Mouse (Mus musculus): Measurements from ENCODE around the gene Edaradd. TPM values are rescaled to one million over a fixed set of nuclear protein-coding genes. Genes with fewer than 3 reads are reported as not detected.

Gene Edaradd
- polyA plus RNA-seq, 1 experiment from 2014 or later = 1.5 TPM

- Histone ChIP-seq H3K9ac (no peak overlapping the region), H3K9me3 (no peaks in the 10 kb centered on the region), H3K27ac (no peak overlapping the region), H3K27me3 (replicated peaks) (no peaks in the 10 kb centered on the region), H3K36me3 (replicated peaks) (no peaks in the 10 kb centered on the region), H3K4me3 (no peak overlapping the region), H3K4me2 (no peak overlapping the region), H3K4me1 (peaks cover 6% of the 10 kb centered on the region; the same call in 1 of the 2 replicates)
- WGBS = 68% methylated on average over 3 of the region's 3 CpGs
- no peak for ATAC-seq (replicated peaks)
Measured at GRCm38 (mm10) chr13:12505359-12505758, 14.9 kb downstream of the Edaradd start.

GRCm38 (mm10) chr13:12503238-12503751, 16.9 kb downstream of the Edaradd start:
- Histone ChIP-seq H3K27ac (no peak overlapping the region), H3K4me2 (no peak overlapping the region), H3K27me3 (replicated peaks) (no peaks in the 10 kb centered on the region), H3K4me3 (no peak overlapping the region), H3K9me3 (no peaks in the 10 kb centered on the region), H3K4me1 (peaks cover 6% of the 10 kb centered on the region; the same call in 1 of the 2 replicates), H3K9ac (no peak overlapping the region), H3K36me3 (replicated peaks) (no peaks in the 10 kb centered on the region)
- peak; percentile 48; the same call in 1 of the 2 replicates for ATAC-seq (replicated peaks)
- WGBS = 21% methylated on average over 11 of the region's 11 CpGs

- no peaks in the 10 kb centered on the region for H3K9me3 ChIP-seq
- H3K36me3 ChIP-seq (replicated peaks) = no peaks in the 10 kb centered on the region
- H3K27ac ChIP-seq = no peak overlapping the region
- H3K9ac ChIP-seq = no peak overlapping the region
- no peak overlapping the region for H3K4me2 ChIP-seq
- H3K4me1 ChIP-seq = peaks cover 6% of the 10 kb centered on the region; the same call in 1 of the 2 replicates
- no peak overlapping the region for H3K4me3 ChIP-seq
- WGBS = 32% methylated on average over 4 of the region's 4 CpGs
- H3K27me3 ChIP-seq (replicated peaks) = no peaks in the 10 kb centered on the region
- ATAC-seq (replicated peaks) = no peak; the same call in 1 of the 2 replicates
Measured at GRCm38 (mm10) chr13:12502665-12503237, 17.5 kb downstream of the Edaradd start.

GRCm38 (mm10) chr13:12499107-12499506, 21.1 kb downstream of the Edaradd start:
- Histone ChIP-seq H3K27ac (no peak overlapping the region), H3K4me1 (peaks cover 6% of the 10 kb centered on the region; the same call in 1 of the 2 replicates), H3K27me3 (replicated peaks) (no peaks in the 10 kb centered on the region), H3K4me2 (no peak overlapping the region), H3K9ac (no peak overlapping the region), H3K9me3 (no peaks in the 10 kb centered on the region), H3K36me3 (replicated peaks) (no peaks in the 10 kb centered on the region), H3K4me3 (no peak overlapping the region)
- no peak for ATAC-seq (replicated peaks)
- WGBS = 87% methylated on average over 7 of the region's 7 CpGs

GRCm38 (mm10) chr13:12497809-12498208, 22.4 kb downstream of the Edaradd start:
- H3K36me3 ChIP-seq (replicated peaks) = no peaks in the 10 kb centered on the region
- H3K4me2 ChIP-seq = no peak overlapping the region
- WGBS = 50% methylated on average over 8 of the region's 8 CpGs
- ATAC-seq (replicated peaks) = no peak
- H3K9me3 ChIP-seq = no peaks in the 10 kb centered on the region
- H3K4me3 ChIP-seq = no peak overlapping the region
- no peaks in the 10 kb centered on the region for H3K27me3 ChIP-seq (replicated peaks)
- no peak overlapping the region for H3K9ac ChIP-seq
- H3K27ac ChIP-seq = no peak overlapping the region
- H3K4me1 ChIP-seq = no peaks in the 10 kb centered on the region

- Histone ChIP-seq H3K4me3 (no peak overlapping the region), H3K9me3 (no peaks in the 10 kb centered on the region), H3K27ac (no peak overlapping the region), H3K9ac (no peak overlapping the region), H3K4me1 (no peaks in the 10 kb centered on the region), H3K36me3 (replicated peaks) (no peaks in the 10 kb centered on the region), H3K4me2 (no peak overlapping the region), H3K27me3 (replicated peaks) (no peaks in the 10 kb centered on the region)
- 93% methylated on average over 9 of the region's 9 CpGs for WGBS
- ATAC-seq (replicated peaks) = no peak
Measured at GRCm38 (mm10) chr13:12494750-12495149, 25.5 kb downstream of the Edaradd start.

- H3K4me3 ChIP-seq = no peak overlapping the region
- no peaks in the 10 kb centered on the region for H3K27me3 ChIP-seq (replicated peaks)
- no peaks in the 10 kb centered on the region for H3K9me3 ChIP-seq
- no peak overlapping the region for H3K4me2 ChIP-seq
- no peak overlapping the region for H3K27ac ChIP-seq
- H3K36me3 ChIP-seq (replicated peaks) = no peaks in the 10 kb centered on the region
- H3K9ac ChIP-seq = no peak overlapping the region
- no peak for ATAC-seq (replicated peaks)
- WGBS = 94% methylated on average over 3 of the region's 3 CpGs
- no peaks in the 10 kb centered on the region for H3K4me1 ChIP-seq
Measured at GRCm38 (mm10) chr13:12492515-12492914, 27.7 kb downstream of the Edaradd start.

- Histone ChIP-seq H3K4me1 (no peaks in the 10 kb centered on the region), H3K27ac (no peak overlapping the region), H3K4me2 (no peak overlapping the region), H3K27me3 (replicated peaks) (no peaks in the 10 kb centered on the region), H3K9ac (no peak overlapping the region), H3K9me3 (no peaks in the 10 kb centered on the region), H3K36me3 (replicated peaks) (no peaks in the 10 kb centered on the region), H3K4me3 (no peak overlapping the region)
- WGBS = 81% methylated on average over 7 of the region's 7 CpGs
- peak; percentile 49; the same call in 1 of the 2 replicates for ATAC-seq (replicated peaks)
Measured at GRCm38 (mm10) chr13:12485640-12486039, 34.6 kb downstream of the Edaradd start.

GRCm38 (mm10) chr13:12485197-12485596, 35.0 kb downstream of the Edaradd start:
- Histone ChIP-seq H3K27me3 (replicated peaks) (no peaks in the 10 kb centered on the region), H3K4me1 (no peaks in the 10 kb centered on the region), H3K9me3 (no peaks in the 10 kb centered on the region), H3K9ac (no peak overlapping the region), H3K36me3 (replicated peaks) (no peaks in the 10 kb centered on the region), H3K4me2 (no peak overlapping the region), H3K27ac (no peak overlapping the region), H3K4me3 (no peak overlapping the region)
- no peak for ATAC-seq (replicated peaks)
- WGBS = 67% methylated on average over 2 of the region's 2 CpGs

- Histone ChIP-seq H3K4me2 (no peak overlapping the region), H3K27me3 (replicated peaks) (no peaks in the 10 kb centered on the region), H3K4me3 (no peak overlapping the region), H3K9me3 (no peaks in the 10 kb centered on the region), H3K27ac (no peak overlapping the region), H3K36me3 (replicated peaks) (no peaks in the 10 kb centered on the region), H3K4me1 (no peaks in the 10 kb centered on the region), H3K9ac (no peak overlapping the region)
- ATAC-seq (replicated peaks) = no peak
- WGBS = 89% methylated on average over 6 of the region's 6 CpGs
Measured at GRCm38 (mm10) chr13:12479802-12480201, 40.4 kb downstream of the Edaradd start.

GRCm38 (mm10) chr13:12478301-12478700, 41.9 kb downstream of the Edaradd start:
- H3K27ac ChIP-seq = no peak overlapping the region
- no peak overlapping the region for H3K9ac ChIP-seq
- no peak overlapping the region for H3K4me2 ChIP-seq
- H3K36me3 ChIP-seq (replicated peaks) = no peaks in the 10 kb centered on the region
- no peaks in the 10 kb centered on the region for H3K9me3 ChIP-seq
- no peak overlapping the region for H3K4me3 ChIP-seq
- 0 out of 2 replicates have a peak, but pooled peaks cover 3% of the 10 kb centered on the region for H3K4me1 ChIP-seq
- H3K27me3 ChIP-seq (replicated peaks) = no peaks in the 10 kb centered on the region
- ATAC-seq (replicated peaks) = no peak
- 82% methylated on average over 15 of the region's 15 CpGs for WGBS

GRCm38 (mm10) chr13:12476886-12477285, 43.4 kb downstream of the Edaradd start:
- Histone ChIP-seq H3K4me3 (no peak overlapping the region), H3K27ac (no peak overlapping the region), H3K4me2 (no peak overlapping the region), H3K27me3 (replicated peaks) (no peaks in the 10 kb centered on the region), H3K9ac (no peak overlapping the region), H3K4me1 (0 out of 2 replicates have a peak, but pooled peaks cover 3% of the 10 kb centered on the region), H3K9me3 (no peaks in the 10 kb centered on the region), H3K36me3 (replicated peaks) (no peaks in the 10 kb centered on the region)
- ATAC-seq (replicated peaks) = no peak
- WGBS = 88% methylated on average over 4 of the region's 4 CpGs

- H3K36me3 ChIP-seq (replicated peaks) = no peaks in the 10 kb centered on the region
- WGBS = 95% methylated on average over 6 of the region's 6 CpGs
Measured at GRCm38 (mm10) chr13:12475239-12475638, 45.0 kb downstream of the Edaradd start.

More at GRCm38 (mm10) chr13:12475239-12475638, 45.0 kb downstream of the Edaradd start:
- Histone ChIP-seq H3K9ac (no peak overlapping the region), H3K27ac (no peak overlapping the region), H3K9me3 (no peaks in the 10 kb centered on the region), H3K4me2 (no peak overlapping the region), H3K4me3 (no peak overlapping the region), H3K27me3 (replicated peaks) (no peaks in the 10 kb centered on the region), H3K4me1 (0 out of 2 replicates have a peak, but pooled peaks cover 3% of the 10 kb centered on the region)
- ATAC-seq (replicated peaks) = no peak

Measured in midbrain, embryonic 15.5 days (tissue).